Mouse (Mus musculus) B cell, adult 67 days (primary cell): ENCODE data around the gene Olfr1138. TPM values are rescaled to one million over a fixed set of nuclear protein-coding genes. Genes with fewer than 3 reads are reported as not detected.

ENCODE experiments used
- total RNA-seq, 2 experiments: library from RNA; stranded (reverse); gene quantifications; 4 replicates each; pipeline ENCODE4 v1.2.4; 2023

Olfr1138 gene
- total RNA-seq, result not detected

DNA sequence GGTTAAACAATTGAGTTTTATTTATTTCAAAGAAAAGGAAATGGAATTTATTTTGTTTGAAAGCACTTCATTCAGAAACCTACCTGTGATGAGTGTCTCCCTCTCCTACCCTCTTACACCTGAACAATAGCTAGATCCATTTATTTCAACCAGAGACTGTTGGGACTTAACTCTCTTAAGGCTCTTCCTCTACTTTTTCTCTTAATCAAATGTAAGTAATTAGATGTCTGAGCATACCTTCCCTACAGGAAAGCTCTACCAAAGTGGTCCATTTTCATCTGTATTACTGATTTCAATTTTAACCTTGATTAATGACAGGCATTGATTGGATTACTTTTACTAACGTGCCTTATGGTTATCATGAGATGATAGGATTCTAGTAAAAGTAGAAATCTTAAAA lies at the start of gene Olfr1138:
Gene Olfr1138 (minus strand): TSS at position 101 of the 400 bp plus-strand sequence.

GRCm38 (mm10) chr2:87779183-87779582 lies 39.4 kb upstream of the Olfr1138 start, which contains the start of gene Olfr152:
Olfr152 (plus strand) TSS chr2:87779483.

GRCm38 (mm10) chr2:87753891-87754290 lies 14.1 kb upstream of the Olfr1138 start, which contains the start of gene Olfr1141:
Olfr1141 (minus strand) TSS chr2:87753991.

DNA sequence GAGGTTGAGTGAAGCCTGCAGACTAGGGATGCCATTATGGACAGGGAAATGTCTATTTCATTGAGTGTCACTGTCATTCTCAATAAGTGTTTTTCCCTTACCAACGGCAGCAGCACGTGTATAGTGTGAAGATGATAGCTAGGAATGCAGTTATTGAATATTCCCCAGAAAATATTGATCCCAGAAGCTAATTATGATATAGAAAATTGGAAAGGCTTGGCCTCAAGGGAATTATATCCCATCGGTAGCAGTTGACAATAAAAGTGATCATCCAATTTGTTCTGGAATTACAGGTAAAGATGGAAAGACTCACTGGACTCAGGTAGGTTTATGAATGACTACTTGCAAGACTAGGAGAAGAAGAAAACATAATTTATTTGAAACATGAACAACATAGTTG lies 3.7 kb upstream of the Olfr1138 start, which contains the start of gene Olfr1140:
Gene Olfr1140 (plus strand): TSS at position 301 of the 400 bp plus-strand sequence.

DNA sequence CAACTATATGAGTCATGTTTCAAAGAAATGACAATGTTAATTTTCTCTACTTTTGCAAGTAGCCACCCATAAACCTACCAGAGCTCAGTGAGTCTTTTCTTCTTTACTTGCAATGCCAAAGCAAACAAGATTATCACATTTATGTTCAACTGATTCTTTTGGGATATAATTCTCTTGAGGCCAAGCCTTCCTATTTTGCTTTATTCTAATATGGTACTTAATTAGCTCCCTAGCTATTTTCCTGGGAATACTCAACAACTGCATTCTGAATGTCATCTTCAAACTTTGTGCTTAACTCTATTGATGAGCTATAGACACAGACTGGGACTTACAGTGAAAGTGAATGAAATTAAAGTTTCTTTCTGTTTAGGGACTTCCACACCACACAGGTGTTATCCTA lies 26.7 kb downstream of the Olfr1138 start, which contains the start of gene Olfr1137:
Gene Olfr1137 (minus strand): TSS at position 101 of the 400 bp plus-strand sequence.

DNA sequence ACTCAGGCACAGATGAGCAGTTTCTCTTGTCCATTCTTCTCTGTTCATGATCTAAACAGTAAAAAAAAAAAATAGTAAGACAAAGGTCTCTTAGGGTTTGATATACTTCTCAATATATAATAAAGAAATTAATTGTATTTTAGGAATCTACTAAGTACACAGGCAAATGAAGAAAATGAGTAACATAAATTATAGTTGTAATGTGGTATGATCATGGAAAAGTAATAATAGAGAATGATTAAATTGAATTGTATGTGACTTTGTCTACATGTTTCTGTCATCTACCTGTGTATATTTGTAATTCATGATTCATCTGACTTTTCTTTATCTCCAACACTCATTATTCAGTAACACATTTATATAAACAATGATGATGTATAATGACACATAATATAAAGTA lies 45.9 kb downstream of the Olfr1138 start, which contains the start of gene Olfr1136:
Gene Olfr1136 (minus strand): TSS at position 101 of the 400 bp plus-strand sequence.

Other genes starting within 250 kb of the Olfr1138 start
- gene Pramel7, start 242.9 kb downstream of the Olfr1138 start, total RNA-seq, result not detected
- gene Pramel6, start 233.4 kb downstream of the Olfr1138 start, total RNA-seq, result not detected
- gene Olfr153, start 208.2 kb downstream of the Olfr1138 start, total RNA-seq, result not detected
- gene Olfr1128, start 194.4 kb downstream of the Olfr1138 start, total RNA-seq, result not detected
- gene Olfr1129, start 166.1 kb downstream of the Olfr1138 start, total RNA-seq, result not detected
- not detected for gene Olfr1130, start 133.8 kb downstream of the Olfr1138 start, total RNA-seq
- not detected for gene Olfr1131, start 112.9 kb downstream of the Olfr1138 start, total RNA-seq
- gene Olfr1132, start 102.4 kb downstream of the Olfr1138 start, total RNA-seq, result not detected
- gene Olfr1133, start 92.6 kb downstream of the Olfr1138 start, total RNA-seq, result not detected
- gene Olfr1134, start 81.5 kb downstream of the Olfr1138 start, total RNA-seq, result not detected
- gene Olfr1135, start 66.3 kb downstream of the Olfr1138 start, total RNA-seq, result not detected
- not detected for gene Olfr1136, start 46.0 kb downstream of the Olfr1138 start, total RNA-seq
- gene Olfr1137, start 26.8 kb downstream of the Olfr1138 start, total RNA-seq, result not detected
- gene Olfr1140, start 3.8 kb upstream of the Olfr1138 start, total RNA-seq, result not detected
- gene Olfr1141, start 14.0 kb upstream of the Olfr1138 start, total RNA-seq, result not detected
- not detected for gene Olfr152, start 39.5 kb upstream of the Olfr1138 start, total RNA-seq
- not detected for gene Olfr1143, start 60.6 kb upstream of the Olfr1138 start, total RNA-seq
- gene Olfr1145, start 69.8 kb upstream of the Olfr1138 start, total RNA-seq, result not detected
- gene Olfr1148, start 90.6 kb upstream of the Olfr1138 start, total RNA-seq, result not detected
- gene Olfr1150-ps1, start 104.0 kb upstream of the Olfr1138 start, total RNA-seq, result not detected
- gene Olfr1151, start 115.9 kb upstream of the Olfr1138 start, total RNA-seq, result not detected
- not detected for gene Olfr1152, start 126.5 kb upstream of the Olfr1138 start, total RNA-seq
- not detected for gene Olfr1153, start 155.0 kb upstream of the Olfr1138 start, total RNA-seq
- not detected for gene Olfr1154, start 165.2 kb upstream of the Olfr1138 start, total RNA-seq
- not detected for gene Olfr1155, start 205.2 kb upstream of the Olfr1138 start, total RNA-seq
- not detected for gene Olfr1156, start 213.1 kb upstream of the Olfr1138 start, total RNA-seq
- not detected for gene Olfr1157, start 228.3 kb upstream of the Olfr1138 start, total RNA-seq
- gene Olfr74, start 234.7 kb upstream of the Olfr1138 start, total RNA-seq, result not detected